Mouse (Mus musculus): ENCODE measurements around the gene Pfdn2.

The Pfdn2 gene

DNA sequence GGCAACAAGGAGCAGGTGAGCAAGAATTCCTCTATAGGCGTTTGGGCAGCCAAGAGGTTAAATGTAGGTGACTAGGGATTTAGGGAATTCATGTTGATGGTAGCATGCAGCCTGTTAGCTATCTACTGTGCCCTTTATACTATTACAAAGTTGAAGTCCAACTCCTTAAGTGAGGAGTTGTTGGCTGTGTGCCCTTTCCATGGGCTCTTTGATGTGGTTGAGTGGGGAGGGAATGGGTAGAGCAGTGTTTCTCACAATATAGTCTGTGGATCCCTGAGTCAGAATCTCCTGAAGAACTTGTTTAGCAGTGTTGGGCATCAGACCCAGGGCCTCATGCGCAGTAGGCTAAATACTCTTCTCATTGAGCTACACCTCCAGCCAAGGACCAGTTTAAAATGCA lies 11.3 kb downstream of the Pfdn2 start:
- DNase-seq, result no peak

DNA sequence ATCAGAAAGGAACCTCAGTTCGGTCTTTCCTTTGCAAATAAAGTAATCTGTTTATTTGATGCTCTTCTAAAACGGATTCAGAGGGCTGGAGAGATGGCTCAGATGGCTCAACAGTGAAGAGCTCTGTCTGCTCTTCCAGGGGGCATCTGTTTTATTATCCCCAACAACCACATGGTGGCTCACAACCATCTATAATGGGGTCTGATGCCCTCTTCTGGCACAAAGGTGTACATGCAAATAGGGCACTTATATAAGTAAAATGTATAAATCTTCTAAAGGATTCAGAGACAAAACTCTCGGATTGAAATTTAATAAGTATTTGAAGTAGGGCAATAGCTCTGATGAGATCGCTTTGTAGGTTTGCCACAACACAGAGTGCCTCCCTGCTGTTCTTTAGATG lies 13.0 kb downstream of the Pfdn2 start:
- peak; percentile 28 to 31 for DNase-seq

GRCm38 (mm10) chr1:171360253-171360652 lies 14.8 kb downstream of the Pfdn2 start:
- peak in 1 of 2 experiments; percentile 50 for DNase-seq

- DNase-seq, result peak; percentile 80 to 92
Measured at GRCm38 (mm10) chr1:171360656-171361055, 15.2 kb downstream of the Pfdn2 start, which contains the start of gene Klhdc9. Klhdc9 (minus strand) TSS chr1:171360798.

DNA sequence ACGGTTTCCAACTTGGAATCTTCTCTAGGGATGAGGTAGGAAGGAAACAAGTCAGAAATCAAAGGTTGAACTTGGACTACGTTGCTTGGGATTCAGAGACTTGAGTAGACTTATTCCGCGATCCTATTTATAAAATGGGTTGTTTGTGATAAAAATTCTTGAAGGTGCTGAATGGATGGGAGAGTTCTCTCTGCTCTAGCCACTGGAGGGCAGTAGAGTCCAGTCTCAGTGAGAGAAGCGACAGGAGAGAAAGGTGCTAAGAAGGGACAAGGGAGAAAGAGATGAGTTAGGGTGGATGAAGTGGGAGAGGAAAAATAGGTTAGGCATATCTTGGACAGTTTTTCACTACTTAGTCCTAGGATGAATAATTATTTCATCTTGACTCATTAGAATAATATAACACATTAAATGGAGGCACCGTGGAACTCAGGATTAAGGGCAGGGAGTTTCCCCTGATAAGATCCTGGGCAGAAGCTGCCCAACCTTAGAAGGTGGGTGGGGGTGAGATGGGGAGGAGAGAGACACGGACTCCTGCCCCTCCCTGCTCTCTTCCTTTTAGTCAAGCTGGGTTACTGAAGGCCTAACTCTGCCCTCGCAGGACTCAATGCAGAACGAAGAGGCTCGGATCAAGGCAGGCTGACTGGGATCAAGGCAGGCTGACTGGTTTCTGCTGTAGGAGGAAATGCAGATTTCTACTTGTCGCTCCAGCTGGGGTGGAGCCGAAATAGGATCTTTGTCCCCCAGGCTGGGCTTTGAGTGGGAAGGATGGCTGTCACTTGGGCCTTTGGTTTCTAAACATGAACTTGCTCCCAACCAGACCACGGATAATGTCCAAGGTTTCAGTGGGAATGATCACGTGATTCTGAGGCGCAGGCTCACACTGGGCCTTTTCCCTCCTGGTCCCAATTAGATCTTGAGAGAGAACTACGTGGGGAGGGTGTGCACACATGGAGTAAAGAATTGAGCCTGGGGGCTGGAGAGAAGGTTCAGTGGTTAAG lies 15.9 kb downstream of the Pfdn2 start:
- peak; percentile 66 to 67 for DNase-seq

GRCm38 (mm10) chr1:171365934-171366333 lies 20.5 kb downstream of the Pfdn2 start:
- DNase-seq, result no peak

DNA sequence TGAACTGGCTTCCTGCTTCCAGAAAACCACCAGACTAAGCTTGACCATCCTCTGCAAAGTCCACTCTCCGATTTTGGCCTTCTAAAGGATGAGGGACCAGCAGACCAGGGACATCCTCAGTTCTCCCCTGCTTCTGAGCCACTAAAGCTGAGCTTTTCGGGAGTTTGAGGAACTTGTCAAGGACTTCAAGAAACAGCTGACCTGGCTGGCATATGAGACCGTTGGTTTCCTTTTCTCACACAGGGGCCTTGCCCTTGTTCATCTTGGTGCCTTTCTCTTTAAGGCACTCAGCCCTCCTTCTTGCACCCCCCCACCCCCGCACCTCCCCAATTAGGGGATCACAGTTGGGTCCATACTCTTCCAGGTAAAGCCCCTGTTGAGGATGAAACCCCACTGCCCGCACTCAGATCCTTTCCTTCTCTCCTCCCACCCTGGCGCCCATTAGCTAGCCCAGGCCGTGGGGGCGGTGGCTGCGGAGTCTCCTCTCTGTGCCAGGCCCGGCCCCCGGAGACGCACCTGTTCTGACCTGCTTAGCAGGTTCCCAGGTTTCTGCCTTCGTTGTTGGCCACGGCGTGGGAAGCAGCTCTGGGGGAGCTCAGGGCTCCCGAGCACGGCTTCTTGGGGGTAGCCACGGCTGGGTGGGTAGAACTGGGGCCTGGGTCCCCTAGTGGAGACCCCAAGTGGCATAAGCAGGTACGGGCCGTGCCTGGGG lies 24.5 kb downstream of the Pfdn2 start, which contains the start of gene Nectin4:
TSS of gene Nectin4 (plus strand) at position 255 of the 712 bp plus-strand sequence.
- no peak for DNase-seq

GRCm38 (mm10) chr1:171372880-171373279 lies 27.4 kb downstream of the Pfdn2 start:
- DNase-seq, result no peak

- no peak for DNase-seq
Measured at GRCm38 (mm10) chr1:171373946-171374345, 28.5 kb downstream of the Pfdn2 start.

DNA sequence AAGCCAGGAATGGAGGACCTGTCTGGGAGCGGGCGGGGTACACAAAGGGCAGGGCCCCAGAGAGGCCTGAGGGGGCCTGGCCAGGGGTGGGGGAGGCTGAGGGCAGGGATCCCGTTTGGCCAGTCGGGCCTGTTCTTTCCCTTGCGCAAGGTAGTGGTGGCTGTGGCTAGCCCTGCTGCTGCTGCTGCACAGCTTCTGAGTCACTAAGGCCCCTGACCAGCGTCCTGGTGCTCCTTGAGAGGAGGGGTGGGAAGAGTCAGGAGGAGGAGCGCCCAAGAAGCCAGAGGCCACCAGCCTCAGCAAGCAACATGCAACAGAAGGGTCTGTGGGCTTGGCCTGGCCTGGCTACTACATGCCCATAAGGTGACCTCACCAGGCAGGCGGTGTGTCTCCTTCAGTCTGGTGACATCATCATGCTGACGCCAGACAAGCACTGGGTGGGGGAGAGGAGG lies 30.2 kb downstream of the Pfdn2 start:
- DNase-seq, result no peak

- DNase-seq, result no peak
Measured at GRCm38 (mm10) chr1:171378298-171378697, 32.8 kb downstream of the Pfdn2 start.

DNA sequence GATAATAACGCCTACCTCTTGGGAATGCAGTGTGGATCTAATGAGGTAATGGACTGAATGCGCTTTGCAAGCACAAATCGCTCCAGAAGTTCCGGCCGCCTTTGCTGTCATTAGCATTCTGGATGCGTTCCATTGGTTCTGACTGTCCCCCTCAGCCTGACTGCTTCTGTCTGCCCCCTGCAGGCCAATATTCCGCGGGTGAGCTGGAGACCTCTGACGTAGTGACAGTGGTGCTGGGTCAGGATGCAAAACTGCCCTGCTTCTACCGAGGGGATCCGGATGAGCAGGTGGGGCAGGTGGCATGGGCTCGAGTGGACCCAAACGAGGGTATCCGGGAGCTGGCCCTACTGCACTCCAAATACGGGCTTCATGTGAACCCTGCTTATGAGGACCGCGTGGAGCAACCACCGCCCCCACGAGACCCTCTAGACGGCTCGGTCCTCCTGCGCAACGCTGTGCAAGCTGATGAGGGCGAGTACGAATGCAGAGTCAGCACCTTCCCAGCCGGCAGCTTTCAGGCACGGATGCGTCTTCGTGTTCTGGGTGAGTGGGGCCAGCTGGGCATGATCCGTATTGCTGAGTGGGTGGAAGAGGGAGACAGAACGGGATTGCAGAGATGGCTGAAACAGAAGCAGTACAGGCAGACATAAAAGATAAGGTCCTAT lies 34.6 kb downstream of the Pfdn2 start:
- DNase-seq, result peak; percentile 75 to 78

DNA sequence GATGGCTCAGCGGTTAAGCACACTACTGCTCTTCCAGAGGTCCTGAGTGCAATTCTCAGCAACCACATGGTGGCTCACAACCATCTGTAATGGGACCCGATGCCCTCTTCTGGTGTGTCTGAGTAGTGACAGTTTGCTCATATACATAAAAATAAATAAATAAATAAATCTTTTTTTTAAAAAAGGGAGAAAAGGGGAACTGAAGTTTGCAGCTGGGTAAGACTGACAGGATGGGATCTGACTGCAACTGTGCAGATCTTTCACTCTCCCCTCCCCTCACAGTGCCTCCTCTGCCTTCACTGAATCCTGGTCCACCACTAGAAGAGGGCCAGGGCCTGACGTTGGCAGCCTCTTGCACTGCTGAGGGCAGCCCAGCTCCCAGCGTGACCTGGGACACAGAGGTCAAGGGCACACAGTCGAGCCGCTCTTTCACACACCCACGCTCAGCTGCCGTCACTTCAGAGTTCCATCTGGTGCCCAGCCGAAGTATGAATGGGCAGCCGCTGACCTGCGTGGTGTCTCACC lies 36.7 kb downstream of the Pfdn2 start:
- no peak for DNase-seq

- DNase-seq, result no peak
Measured at GRCm38 (mm10) chr1:171384361-171384760, 38.9 kb downstream of the Pfdn2 start.

DNA sequence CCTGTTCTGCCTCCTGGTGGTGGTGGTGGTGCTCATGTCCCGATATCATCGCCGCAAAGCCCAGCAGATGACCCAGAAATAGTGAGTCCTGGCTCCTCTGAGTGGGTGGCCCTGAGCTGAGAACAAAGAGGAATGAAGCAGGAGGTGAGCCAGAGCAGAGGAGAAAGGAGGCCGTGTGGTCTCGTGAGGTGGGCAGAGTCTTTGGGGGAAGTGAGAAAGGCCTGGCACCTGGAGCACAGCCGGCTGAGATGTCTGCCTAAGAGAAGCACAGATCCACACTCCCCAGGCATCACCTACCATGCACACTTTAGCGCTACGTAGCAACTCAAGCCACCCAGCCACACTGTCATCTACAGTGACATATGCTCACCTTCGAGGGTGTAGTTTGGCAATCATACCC lies 39.7 kb downstream of the Pfdn2 start:
- DNase-seq, result no peak

GRCm38 (mm10) chr1:171387099-171387498 lies 41.6 kb downstream of the Pfdn2 start:
- DNase-seq, result peak; percentile 65 to 74

DNA sequence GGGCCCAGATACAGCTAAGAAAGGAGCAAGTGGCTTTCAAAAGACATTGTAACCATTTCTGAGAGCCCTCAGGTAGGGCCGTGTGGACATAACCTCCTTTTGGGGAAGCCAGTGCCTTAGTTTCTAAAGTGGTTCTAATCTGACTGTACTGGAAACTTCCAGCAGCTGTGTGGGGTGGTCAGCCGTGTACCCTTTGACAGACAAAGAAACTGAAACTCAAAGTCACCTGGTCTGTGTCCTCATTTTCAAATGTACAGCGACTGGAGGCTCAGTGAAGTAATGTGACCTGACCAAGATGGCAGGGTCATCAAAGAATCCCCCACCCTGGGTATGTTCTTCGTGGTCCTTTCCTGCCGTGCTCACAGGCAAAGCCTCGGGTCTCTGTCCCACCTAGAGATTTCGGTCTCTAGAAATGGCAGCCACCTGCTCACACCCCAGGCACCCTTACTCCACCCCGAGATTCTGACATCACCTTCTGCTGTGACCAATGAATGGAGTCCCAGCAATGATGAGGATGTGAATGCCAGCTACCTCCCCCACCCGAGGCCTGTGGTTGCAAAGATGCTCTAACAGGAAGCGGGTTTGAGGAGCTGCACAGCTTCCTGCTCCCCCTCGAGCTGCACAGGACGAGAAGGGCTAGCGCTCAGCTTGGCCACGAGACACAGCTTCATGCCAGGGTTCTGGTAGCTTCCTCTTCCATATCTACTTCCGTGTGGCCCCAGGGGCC lies 43.1 kb downstream of the Pfdn2 start, which contains the start of gene Arhgap30:
TSS of gene Arhgap30 (plus strand) at position 579 of the 727 bp plus-strand sequence.
- DNase-seq, result peak; percentile 89 to 96

GRCm38 (mm10) chr1:171390101-171390500 lies 44.6 kb downstream of the Pfdn2 start:
- peak; percentile 73 to 86 for DNase-seq

DNA sequence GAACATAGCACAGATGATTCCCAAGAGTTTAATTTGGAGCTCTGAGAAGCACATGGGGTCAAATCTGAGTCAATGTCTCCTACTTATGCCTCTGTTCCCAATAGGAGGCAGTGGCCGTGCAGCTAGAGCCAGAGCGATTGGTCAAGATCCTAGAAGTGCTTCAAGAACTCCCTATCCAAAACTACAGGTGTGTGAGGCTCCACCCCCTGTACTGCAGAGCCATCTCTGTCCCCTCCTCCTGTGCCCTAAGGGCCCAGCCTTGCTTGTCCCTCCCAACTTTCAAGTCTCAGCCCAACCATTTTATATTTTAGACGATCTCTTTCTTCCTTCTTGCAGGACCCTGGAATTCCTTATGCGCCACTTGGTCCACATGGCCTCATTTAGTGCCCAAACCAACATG lies 56.4 kb downstream of the Pfdn2 start:
- no peak for DNase-seq

DNA sequence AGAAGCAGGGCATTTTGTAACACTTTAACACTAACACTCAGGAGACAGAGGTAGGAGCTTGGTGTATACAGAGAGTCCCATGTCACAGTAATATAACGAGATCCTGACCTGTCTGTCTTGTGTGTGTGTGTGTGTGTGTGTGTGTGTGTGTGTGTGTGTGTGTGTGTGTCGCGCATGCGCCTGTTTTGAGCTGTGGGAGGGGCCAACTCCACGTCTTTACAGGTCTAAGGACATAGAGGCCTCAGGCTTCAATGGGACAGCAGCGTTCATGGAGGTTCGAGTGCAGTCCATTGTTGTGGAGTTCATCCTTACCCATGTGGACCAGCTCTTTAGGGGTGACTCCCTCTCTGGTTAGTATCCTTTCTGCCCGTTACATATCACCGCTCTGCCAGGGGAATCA lies 57.5 kb downstream of the Pfdn2 start:
- no peak for DNase-seq

DNA sequence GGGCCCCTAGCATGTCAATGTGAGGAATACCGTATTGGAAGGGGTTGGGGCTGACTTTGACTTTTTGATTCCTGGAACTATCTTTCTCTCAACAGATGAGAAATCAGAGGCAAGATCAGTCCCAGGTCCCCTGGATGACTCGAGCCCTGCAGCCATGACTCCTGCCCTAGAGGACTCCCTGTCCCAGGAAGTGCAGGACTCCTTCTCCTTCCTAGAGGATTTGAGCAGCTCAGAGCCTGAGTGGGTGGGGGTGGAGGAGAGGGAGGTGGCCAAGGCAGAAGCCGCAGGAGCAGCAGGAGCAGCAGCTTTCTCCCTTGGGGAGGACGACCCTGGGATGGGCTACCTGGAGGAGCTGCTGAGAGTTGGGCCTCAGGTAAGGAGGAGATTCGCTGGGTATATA lies 61.8 kb downstream of the Pfdn2 start:
- DNase-seq, result no peak
